Mouse (Mus musculus) limb, embryonic 14.5 days (tissue): ENCODE data around the gene Cdk7. TPM values are rescaled to one million over a fixed set of nuclear protein-coding genes. Genes with fewer than 3 reads are reported as not detected.
"Not testable (repeated sequence)": the region's sequence is repeated elsewhere in the genome, so short reads cannot be mapped to it uniquely, and the experiment has no call there.

Experiments
- ATAC-seq: fragments of 200-750 bp; cut with Nextera tagmentation; 2 replicates; pipeline ENCODE4 v1.8.0; 2017; ENCODE audit warnings: low read depth, moderate number of reproducible peaks, moderate TSS enrichment; ENCODE audit not compliant: low FRiP score
- DNase-seq: peaks from one replicate; pipeline ENCODE4 v3.0.0-alpha.2; 2015; ENCODE audit warnings: low spot score
- H3K27ac ChIP-seq: fragments of 300-500 bp; sonication (generic); replicated peaks from 2 replicates; pipeline ENCODE4 v1.5.1; 2014; ENCODE audit warnings: low read depth, mild to moderate bottlenecking, low read length, moderate library complexity, mixed read lengths
- H3K27me3 ChIP-seq: fragments of 300-500 bp; sonication (generic); 2 replicates; pipeline ENCODE4 v1.6.1; 2014; ENCODE audit warnings: low read length, mixed read lengths; ENCODE audit not compliant: control insufficient read depth, insufficient read depth
- H3K36me3 ChIP-seq: fragments of 300-500 bp; sonication (generic); 2 replicates; pipeline ENCODE4 v1.6.1; 2014; ENCODE audit warnings: mild to moderate bottlenecking, low read length, moderate library complexity, mixed read lengths; ENCODE audit not compliant: control insufficient read depth, insufficient read depth
- H3K4me1 ChIP-seq: fragments of 300-500 bp; sonication (generic); 2 replicates; pipeline ENCODE4 v1.6.1; 2014; ENCODE audit warnings: antibody characterized with exemption, low read length, mixed read lengths; ENCODE audit not compliant: control insufficient read depth, insufficient read depth
- H3K4me2 ChIP-seq: fragments of 300-500 bp; sonication (generic); replicated peaks from 2 replicates; pipeline ENCODE4 v1.6.1; 2014; ENCODE audit warnings: low read depth, mild to moderate bottlenecking, low read length, moderate library complexity; ENCODE audit not compliant: severe bottlenecking
- H3K4me3 ChIP-seq: fragments of 300-500 bp; sonication (generic); replicated peaks from 2 replicates; pipeline ENCODE4 v1.5.1; 2014; ENCODE audit warnings: low read length
- H3K9ac ChIP-seq: fragments of 300-500 bp; sonication (generic); 2 replicates; pipeline ENCODE4 v1.6.1; 2014; ENCODE audit warnings: mild to moderate bottlenecking, low read depth, low read length, moderate library complexity; ENCODE audit not compliant: severe bottlenecking
- H3K9me3 ChIP-seq: fragments of 300-500 bp; sonication (generic); 2 replicates; pipeline ENCODE4 v1.6.1; 2016; ENCODE audit warnings: low read length; ENCODE audit not compliant: control insufficient read depth
- POLR2A ChIP-seq: fragments of 200-500 bp; IDR thresholded peaks from 2 replicates; pipeline ENCODE4 v1.8.0; 2012; ENCODE audit warnings: inconsistent platforms, mild to moderate bottlenecking, moderate library complexity, borderline replicate concordance; ENCODE audit not compliant: insufficient read depth, insufficient read length; ENCODE audit errors: extremely low read depth
- WGBS: fragments of 180-500 bp; shearing (Covaris S2); extraction: QIAGEN DNeasy Blood & Tissue Kit; methylation state at CpG from one replicate; pipeline ENCODE4 v1.1.7; 2014; 5-methylcytosine and 5-hydroxymethylcytosine counted together
- polyA plus RNA-seq, 2 experiments: library from polyadenylated mRNA; depleted of rRNA in 1 of 2; stranded (reverse) in 1 of 2; unstranded in 1 of 2; fragments of >200 nt; fragmentation: Nextera tagmentation in 1 of 2; extraction: Ambion mirVana in 1 of 2; gene quantifications; 2 replicates each; pipeline versions ENCODE4 v1.2.1 to v1.2.3; 2012 to 2014

Cdk7 gene
- polyA plus RNA-seq, 2 experiments = 60.3 to 94.8 TPM

GRCm38 (mm10) chr13:100742831-100743230 is 12.1 kb upstream of the Cdk7 start:
- ATAC-seq (no peak), DNase-seq (no peak)
- 91% methylated on average over 5 of the region's 5 CpGs for WGBS
- TF ChIP-seq POLR2A = no peak
- H3K36me3 ChIP-seq = peaks cover 3% of the 10 kb centered on the region; the same call in 1 of the 2 replicates
- H3K9ac ChIP-seq = no peak overlapping the region
- no peaks in the 10 kb centered on the region for H3K9me3 ChIP-seq
- no peak overlapping the region for H3K27ac ChIP-seq
- no peak overlapping the region for H3K4me3 ChIP-seq
- H3K4me1 ChIP-seq = peaks cover 3% of the 10 kb centered on the region; the same call in 1 of the 2 replicates
- H3K4me2 ChIP-seq = no peak overlapping the region
- no peaks in the 10 kb centered on the region for H3K27me3 ChIP-seq

GRCm38 (mm10) chr13:100732756-100733155 is 2.0 kb upstream of the Cdk7 start:
- peaks cover 27% of the 10 kb centered on the region for H3K36me3 ChIP-seq
- no peak overlapping the region for H3K9ac ChIP-seq
- H3K9me3 ChIP-seq = no peaks in the 10 kb centered on the region
- DNase-seq (no peak), ATAC-seq (no peak)
- TF ChIP-seq POLR2A = no peak
- 88% methylated on average over 2 of the region's 2 CpGs for WGBS
- H3K27me3 ChIP-seq = no peaks in the 10 kb centered on the region
- H3K27ac ChIP-seq = no peak overlapping the region
- no peak overlapping the region for H3K4me2 ChIP-seq
- peaks cover 8% of the 10 kb centered on the region for H3K4me1 ChIP-seq
- H3K4me3 ChIP-seq = no peak overlapping the region

GRCm38 (mm10) chr13:100731462-100732046 is 815 bp upstream of the Cdk7 start:
- Histone ChIP-seq H3K4me3 (peak overlapping the region; percentile 95), H3K36me3 (peaks cover 29% of the 10 kb centered on the region), H3K27ac (peak overlapping the region; percentile 94), H3K4me2 (peak overlapping the region; percentile 52; the same call in 1 of the 2 replicates), H3K4me1 (peaks cover 10% of the 10 kb centered on the region)
- 91% methylated on average over 5 of the region's 6 CpGs for WGBS
- H3K27me3 ChIP-seq, DNase-seq, H3K9ac ChIP-seq, ATAC-seq, H3K9me3 ChIP-seq: not testable (repeated sequence)

- WGBS = 2% methylated on average over 30 of the region's 30 CpGs
- peak overlapping the region; percentile 95 for H3K4me3 ChIP-seq
- peaks cover 24% of the 10 kb centered on the region for H3K36me3 ChIP-seq
- H3K9ac ChIP-seq = peak overlapping the region; percentile 96
- peak overlapping the region; percentile 63 for H3K4me2 ChIP-seq
- H3K4me1 ChIP-seq = peaks cover 13% of the 10 kb centered on the region
- peak; percentile 65; the same call in 1 of the 2 replicates for TF ChIP-seq POLR2A
- H3K27ac ChIP-seq = peak overlapping the region; percentile 94
- DNase-seq (no peak), ATAC-seq (no peak)
- H3K27me3 ChIP-seq = no peaks in the 10 kb centered on the region
- no peaks in the 10 kb centered on the region for H3K9me3 ChIP-seq
Measured at GRCm38 (mm10) chr13:100730153-100730860, 432 bp downstream of the Cdk7 start.

GRCm38 (mm10) chr13:100728530-100728929 is 2.2 kb downstream of the Cdk7 start:
- H3K9me3 ChIP-seq, H3K27ac ChIP-seq, ATAC-seq, H3K9ac ChIP-seq, H3K4me3 ChIP-seq, H3K4me2 ChIP-seq, DNase-seq, H3K27me3 ChIP-seq: not testable (repeated sequence)
- Histone ChIP-seq H3K36me3 (peaks cover 26% of the 10 kb centered on the region), H3K4me1 (peaks cover 13% of the 10 kb centered on the region)
- 91% methylated on average over 4 of the region's 4 CpGs for WGBS
